Mouse (Mus musculus) gastrocnemius, adult 2 months (tissue): ENCODE data around the gene Igf2bp1. TPM values are rescaled to one million over a fixed set of nuclear protein-coding genes. Genes with fewer than 3 reads are reported as not detected.

Source experiments
- DNase-seq: peaks from one replicate; pipeline ENCODE4 v3.0.0; 2022
- H3K27ac ChIP-seq: fragments of 200-600 bp; 2 replicates; pipeline ENCODE4 v1.8.1; 2022; ENCODE audit warnings: mild to moderate bottlenecking
- H3K4me3 ChIP-seq: fragments of 200-600 bp; 2 replicates; pipeline ENCODE4 v1.8.1; 2022; ENCODE audit warnings: mild to moderate bottlenecking, moderate library complexity
- CTCF ChIP-seq: fragments of 200-600 bp; IDR thresholded peaks from 2 replicates; pipeline ENCODE4 v1.8.1; 2022; ENCODE audit warnings: antibody characterized with exemption, mild to moderate bottlenecking, moderate library complexity
- intact Hi-C: fragments of 180-260 bp; cut with DNase I; formaldehyde crosslinking; loops from one replicate; pipeline ENCODE4 v1.15.1; 2025
- total RNA-seq, 2 experiments: library from RNA; stranded (reverse); gene quantifications; 2 replicates each; pipeline ENCODE4 v1.2.3; 2021

Igf2bp1 gene
- total RNA-seq, 2 experiments from 2014 or later: not detected

DNA sequence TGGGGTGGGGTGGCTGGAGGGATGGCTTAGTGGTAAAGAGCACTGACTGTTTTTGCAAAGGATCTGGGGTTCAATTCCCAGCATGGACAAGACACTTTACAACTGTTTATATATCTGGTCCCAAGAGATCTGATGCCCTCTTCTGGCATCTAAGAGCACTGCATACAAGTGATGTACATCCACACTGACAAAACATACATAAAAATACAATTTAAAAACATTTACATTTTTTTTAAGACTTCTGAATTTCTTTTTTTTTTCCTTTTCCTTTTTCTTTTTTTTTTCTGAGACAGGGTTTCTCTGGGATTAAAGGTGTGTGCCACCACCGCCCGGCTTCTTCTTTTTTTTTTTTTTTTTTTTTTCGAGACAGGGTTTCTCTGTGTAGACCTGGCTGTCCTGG is 27.5 kb upstream of the Igf2bp1 start:
- peak; percentile 42 for TF ChIP-seq CTCF
- no peak for DNase-seq
- Histone ChIP-seq H3K27ac (no peak overlapping the region), H3K4me3 (no peak overlapping the region)
- intact Hi-C loops: loop anchor here (10.0 kb wide), 1 partner anchor 168 kb away; no protein-coding TSS in a partner anchor

DNA sequence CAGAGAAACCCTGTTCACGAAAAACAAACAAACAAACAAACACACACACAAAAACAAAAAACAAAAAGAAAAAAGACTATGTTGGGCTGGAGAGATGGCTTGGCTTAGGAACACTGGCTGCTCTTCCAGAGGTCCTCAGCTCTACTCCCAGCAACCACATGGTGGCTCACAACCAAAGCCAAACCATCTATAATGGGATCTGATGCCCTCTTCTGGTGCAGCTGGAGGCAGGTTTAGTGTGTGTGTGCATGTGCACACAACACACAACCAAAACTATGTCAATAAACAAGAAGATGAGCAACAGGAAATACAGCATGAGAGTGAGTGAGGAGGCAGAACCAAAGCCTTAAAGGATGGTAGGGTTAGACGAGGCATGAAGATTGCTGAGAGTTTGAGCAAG is 26.0 kb upstream of the Igf2bp1 start:
- intact Hi-C loops: loop anchor here (10.0 kb wide), 1 partner anchor 167 kb away; no protein-coding TSS in a partner anchor
- no peak for TF ChIP-seq CTCF
- no peak for DNase-seq
- Histone ChIP-seq H3K27ac (no peak overlapping the region), H3K4me3 (no peak overlapping the region)

DNA sequence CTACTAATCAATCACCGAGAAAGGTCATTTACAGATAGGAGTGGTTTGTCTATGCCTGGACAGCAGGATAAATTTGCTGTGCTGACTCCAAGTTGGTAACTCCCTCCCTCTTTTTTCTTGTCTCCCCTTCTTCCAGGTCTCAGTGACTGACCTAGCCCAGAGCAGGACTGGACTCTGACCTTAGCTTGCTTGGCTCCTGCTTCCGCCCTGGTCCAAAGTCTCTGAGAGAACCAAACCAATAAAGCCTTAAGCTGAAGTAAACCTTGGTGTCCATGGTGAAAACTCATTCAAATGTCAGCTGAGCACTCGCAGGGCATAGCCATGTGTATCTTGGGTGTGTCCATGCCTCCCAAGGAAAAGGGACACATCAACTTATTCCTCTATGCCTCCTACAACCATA is 24.8 kb upstream of the Igf2bp1 start:
- Histone ChIP-seq H3K4me3 (no peak overlapping the region), H3K27ac (no peak overlapping the region)
- no peak for TF ChIP-seq CTCF
- intact Hi-C loops: loop anchor here (10.0 kb wide), 1 partner anchor 166 kb away; no protein-coding TSS in a partner anchor
- DNase-seq: no peak

DNA sequence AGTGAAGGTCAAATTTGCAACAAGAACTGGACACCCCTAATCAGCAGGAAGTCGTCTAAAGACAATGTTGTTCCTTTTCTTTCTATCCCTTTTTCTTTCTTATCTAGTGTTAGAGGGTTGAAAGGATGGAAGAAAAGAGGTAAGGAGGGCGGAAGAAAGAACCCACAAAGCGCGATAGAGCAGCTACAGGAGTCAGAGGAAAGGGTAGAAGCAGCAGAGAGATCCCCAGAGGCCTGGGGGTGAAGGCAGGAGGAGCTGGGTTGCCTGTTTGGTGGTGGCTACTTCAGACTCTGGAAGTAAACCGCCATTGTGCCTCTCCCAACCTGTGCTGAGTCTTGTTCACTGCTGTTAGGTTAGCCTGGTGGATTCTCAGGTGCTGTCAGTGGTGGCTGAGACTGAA is 22.4 kb upstream of the Igf2bp1 start:
- intact Hi-C loops: no loop called here
- Histone ChIP-seq H3K27ac (no peak overlapping the region), H3K4me3 (no peak overlapping the region)
- no peak for DNase-seq
- no peak for TF ChIP-seq CTCF

DNA sequence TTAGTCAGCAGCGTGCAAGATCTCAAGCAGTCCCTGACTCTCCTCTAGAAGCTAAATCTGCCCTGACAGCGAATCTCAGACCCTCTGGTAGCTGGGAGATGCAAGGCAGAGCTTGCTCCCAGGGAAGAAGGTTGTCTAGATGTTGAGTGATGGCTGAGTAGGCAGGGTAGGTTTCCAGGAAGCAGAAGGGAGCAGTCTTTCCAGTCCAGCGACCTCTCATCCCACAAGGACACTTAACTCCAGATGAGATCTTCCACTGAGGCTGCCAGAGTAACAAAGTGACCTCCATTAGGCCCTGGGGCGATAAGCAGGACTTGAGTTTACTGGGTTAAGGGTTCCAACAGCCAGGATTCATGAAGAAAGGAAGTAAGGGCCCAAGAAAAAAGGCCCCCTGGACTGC is 14.9 kb upstream of the Igf2bp1 start:
- intact Hi-C loops: no loop called here
- no peak for DNase-seq
- TF ChIP-seq CTCF: no peak
- H3K4me3 ChIP-seq: no peak overlapping the region
- H3K27ac ChIP-seq: no peak overlapping the region

DNA sequence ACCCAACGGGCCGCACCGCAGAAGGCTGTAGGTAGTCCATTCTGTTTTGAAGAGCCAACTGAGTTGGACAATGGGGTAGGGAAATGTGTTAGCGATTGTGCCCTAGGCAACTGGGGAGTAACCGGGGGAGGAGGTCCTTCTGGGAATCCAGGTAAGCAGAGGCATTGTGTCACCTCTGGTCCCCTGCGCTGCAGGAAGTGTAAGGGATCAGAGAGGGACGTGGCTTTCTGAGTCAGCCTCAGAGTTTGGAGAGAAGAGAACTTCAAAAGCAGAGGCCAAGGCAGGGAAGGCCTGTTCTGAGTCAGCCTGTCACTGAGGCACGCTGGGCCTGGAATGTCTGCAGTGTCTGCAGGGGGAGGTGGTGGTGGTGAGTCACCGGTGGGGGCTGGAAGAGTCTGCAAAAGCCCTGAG is 12.2 kb upstream of the Igf2bp1 start:
- intact Hi-C loops: no loop called here
- H3K4me3 ChIP-seq: no peak overlapping the region
- TF ChIP-seq CTCF: no peak
- no peak overlapping the region for H3K27ac ChIP-seq
- DNase-seq: no peak

DNA sequence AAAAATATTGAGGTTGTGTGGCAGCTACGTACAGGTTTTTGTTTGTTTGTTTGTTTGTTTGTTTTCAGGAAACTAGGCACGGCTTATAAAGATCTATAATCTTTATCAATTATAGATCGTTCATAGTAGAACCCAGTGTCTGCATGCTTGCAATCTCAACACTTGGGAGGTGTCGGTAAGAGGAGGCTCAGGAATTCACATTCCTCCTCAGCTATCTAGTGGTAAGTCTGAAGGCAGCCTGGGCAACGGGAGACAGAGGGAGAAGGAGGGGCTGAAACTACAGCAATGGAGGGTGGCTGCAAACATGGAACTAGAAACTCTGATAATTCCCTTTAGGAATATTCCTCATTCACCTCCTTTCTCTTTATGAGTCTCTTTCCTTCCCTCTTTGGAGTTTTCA is 9.7 kb upstream of the Igf2bp1 start:
- intact Hi-C loops: no loop called here
- TF ChIP-seq CTCF: no peak
- no peak for DNase-seq
- Histone ChIP-seq H3K4me3 (no peak overlapping the region), H3K27ac (no peak overlapping the region)

DNA sequence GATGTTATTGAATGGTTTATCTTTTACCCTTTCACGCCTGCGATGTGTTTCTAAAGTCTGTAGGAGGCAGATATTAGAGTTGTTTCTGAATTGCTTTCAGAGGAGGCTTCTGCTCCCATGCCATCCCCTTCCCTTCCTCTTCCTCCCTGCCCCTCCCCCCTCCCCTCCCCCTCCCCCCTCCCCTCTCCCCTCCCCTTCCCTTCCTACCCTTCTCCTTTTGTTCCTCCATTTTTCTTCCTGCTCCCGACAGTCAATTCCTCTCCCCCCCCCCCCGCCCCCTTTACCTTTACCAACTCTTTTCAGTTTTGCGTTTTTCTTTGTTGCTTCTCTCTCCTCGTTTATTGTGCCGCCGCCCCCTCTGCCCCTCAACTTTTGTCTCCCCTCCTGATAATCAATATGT is 6.2 kb upstream of the Igf2bp1 start:
- Histone ChIP-seq H3K27ac (no peak overlapping the region), H3K4me3 (no peak overlapping the region)
- no peak for DNase-seq
- TF ChIP-seq CTCF: no peak
- intact Hi-C loops: no loop called here

DNA sequence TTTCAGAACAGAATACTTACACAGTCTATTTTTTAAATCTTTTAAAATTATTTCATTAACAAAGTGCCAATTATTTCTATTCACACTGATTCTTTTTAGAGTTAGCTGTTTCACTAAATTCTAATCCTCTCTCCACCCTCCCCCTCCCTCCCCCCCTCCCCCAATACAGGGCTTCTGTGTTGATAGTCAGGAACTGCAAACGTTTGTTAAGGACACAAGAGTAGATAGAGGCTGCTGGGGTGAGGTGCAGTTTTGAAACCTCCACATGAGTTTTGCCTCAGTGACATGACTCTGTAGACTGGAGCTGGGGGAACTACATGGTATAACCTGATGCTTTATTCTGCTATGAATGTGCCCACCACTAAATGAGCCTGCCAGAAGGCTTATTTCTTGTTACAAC is 3.1 kb upstream of the Igf2bp1 start:
- Histone ChIP-seq H3K27ac (no peak overlapping the region), H3K4me3 (no peak overlapping the region)
- intact Hi-C loops: no loop called here
- no peak for DNase-seq
- TF ChIP-seq CTCF: no peak

DNA sequence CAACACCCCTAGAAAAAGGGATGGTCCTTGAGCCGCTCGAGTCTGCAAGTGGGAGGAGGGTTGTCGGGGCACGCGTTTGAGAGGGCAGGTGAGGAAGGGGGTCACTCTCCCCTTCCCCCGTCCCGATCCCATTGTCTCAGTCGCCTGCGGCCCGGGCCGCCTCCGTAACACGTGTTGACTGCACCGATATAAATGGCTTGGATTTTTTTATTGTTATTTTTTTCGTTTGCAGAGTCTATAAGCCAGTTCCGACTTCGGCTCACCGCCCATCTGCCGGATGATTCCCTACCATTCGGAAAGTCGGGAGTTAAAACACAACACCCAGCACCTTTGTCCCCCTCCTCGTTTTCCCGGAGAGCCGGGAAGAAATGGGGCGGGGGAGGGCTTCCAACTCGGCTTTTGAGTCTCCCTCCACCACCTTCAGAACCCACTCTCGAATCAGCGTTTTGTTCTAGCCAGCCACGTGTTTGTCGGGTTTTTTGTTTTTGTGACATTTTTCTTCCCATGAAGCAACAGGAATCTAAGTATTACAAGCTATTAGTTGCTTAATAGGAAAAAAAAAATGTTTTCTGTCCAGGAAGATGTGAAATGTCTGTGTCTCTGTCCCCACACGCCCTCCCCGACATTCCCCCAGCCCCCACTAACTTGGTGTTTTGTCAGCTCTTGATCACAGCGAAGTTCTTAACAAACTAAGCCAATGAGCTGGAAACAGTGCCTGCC is 1.9 kb upstream of the Igf2bp1 start:
- TF ChIP-seq CTCF: no peak
- Histone ChIP-seq H3K4me3 (peak overlapping the region; percentile 66; the same call in 1 of the 2 replicates), H3K27ac (no peak overlapping the region)
- no peak for DNase-seq
- intact Hi-C loops: no loop called here

DNA sequence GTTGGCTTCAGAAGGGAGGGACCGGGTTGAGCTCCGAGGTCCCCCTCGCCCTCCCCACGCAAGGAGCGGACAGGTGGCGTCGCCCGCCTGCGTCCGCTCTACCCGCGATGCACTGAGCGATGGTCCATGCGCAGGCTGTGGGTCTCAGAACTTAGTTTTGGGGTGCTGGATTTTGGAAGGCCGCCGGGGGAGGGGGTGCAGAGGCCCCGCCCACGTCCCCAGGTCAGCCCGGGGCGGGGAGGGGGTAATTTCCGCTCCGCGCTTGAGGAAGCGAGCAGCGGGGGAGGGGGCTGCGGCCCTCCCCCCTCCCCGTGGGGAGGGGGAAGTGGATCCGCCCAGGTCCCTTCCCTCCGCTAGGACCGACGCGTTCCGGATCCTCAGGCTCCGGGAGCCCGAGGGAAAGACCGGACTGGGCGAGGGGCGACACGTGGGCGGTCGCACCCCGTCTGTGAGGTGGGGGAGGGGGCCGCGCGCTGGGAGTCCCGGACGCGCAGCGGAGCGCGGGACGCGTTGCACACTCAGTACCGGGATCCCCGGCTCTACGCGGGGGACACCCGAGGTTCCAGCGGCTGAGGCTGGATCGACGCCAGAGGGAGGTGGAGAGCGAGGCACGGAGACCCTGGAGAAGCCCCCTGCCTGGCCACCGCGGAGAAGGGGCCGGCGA is 1.2 kb upstream of the Igf2bp1 start:
- peak; percentile 31 for DNase-seq
- peak overlapping the region; percentile 66 for H3K4me3 ChIP-seq
- intact Hi-C loops: no loop called here
- H3K27ac ChIP-seq: no peak overlapping the region
- no peak for TF ChIP-seq CTCF

DNA sequence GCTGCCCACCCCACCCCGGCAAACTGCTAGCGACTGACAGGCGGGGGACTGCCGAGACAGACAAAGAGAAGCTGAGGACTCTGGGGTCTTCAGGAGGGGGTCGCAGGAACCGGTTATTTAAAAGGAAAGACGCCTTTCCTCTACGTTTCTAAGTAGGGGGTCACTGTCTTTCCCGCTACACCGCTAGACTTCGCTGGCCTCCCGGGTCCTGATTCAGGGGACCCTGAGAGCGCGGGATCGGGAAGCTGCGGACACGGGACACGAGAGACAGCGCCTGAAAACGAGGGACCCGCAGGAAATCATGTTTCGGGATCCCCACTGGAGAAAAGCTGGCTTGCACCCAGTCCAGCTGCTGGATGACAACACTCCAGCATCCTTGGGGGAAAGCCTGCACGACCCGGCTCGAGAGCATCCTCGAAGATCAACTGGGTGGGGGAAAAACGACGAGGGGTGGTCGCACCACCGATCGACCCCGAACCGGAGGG is 669 bp upstream of the Igf2bp1 start:
- intact Hi-C loops: no loop called here
- no peak overlapping the region for H3K27ac ChIP-seq
- peak overlapping the region; percentile 66 for H3K4me3 ChIP-seq
- DNase-seq: peak; percentile 24
- TF ChIP-seq CTCF: no peak

DNA sequence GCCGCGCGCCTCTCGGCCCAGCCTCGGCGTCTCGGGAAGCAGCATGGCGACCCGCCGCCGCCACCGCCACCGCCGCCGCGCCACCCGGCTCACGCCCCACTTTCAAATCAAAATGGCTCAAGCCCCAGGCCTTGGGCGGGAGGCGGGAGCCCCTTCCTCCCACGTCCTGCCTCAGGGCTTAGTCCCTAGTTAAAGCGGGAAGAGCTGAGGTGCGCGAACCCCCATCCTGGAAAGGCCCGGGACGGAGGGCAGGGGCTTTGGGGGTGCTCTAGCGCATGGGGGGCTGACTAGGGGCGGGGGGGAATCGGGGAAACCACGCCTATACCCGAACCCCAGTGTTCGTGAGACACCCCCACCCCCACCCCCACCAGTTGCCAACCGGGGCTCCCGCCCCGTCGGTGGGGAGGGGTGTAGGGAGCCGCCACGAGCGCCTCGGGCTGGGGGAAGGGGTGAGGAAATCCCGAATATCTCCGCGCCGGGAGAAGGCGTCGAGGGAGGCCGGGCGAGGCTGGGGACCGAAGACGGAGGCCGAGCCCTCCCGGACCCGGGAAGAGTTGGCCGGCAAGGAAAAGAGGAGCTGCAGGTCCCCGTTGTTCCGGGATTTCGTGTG is 842 bp downstream of the Igf2bp1 start:
- intact Hi-C loops: no loop called here
- no peak for TF ChIP-seq CTCF
- no peak for DNase-seq
- H3K27ac ChIP-seq: no peak overlapping the region
- H3K4me3 ChIP-seq: peak overlapping the region; percentile 57
